Mouse (Mus musculus): Measurements from ENCODE around the gene Mon2.
A peak's percentile ranks its signal among the peaks of the same experiment; 100 is the strongest.

DNA sequence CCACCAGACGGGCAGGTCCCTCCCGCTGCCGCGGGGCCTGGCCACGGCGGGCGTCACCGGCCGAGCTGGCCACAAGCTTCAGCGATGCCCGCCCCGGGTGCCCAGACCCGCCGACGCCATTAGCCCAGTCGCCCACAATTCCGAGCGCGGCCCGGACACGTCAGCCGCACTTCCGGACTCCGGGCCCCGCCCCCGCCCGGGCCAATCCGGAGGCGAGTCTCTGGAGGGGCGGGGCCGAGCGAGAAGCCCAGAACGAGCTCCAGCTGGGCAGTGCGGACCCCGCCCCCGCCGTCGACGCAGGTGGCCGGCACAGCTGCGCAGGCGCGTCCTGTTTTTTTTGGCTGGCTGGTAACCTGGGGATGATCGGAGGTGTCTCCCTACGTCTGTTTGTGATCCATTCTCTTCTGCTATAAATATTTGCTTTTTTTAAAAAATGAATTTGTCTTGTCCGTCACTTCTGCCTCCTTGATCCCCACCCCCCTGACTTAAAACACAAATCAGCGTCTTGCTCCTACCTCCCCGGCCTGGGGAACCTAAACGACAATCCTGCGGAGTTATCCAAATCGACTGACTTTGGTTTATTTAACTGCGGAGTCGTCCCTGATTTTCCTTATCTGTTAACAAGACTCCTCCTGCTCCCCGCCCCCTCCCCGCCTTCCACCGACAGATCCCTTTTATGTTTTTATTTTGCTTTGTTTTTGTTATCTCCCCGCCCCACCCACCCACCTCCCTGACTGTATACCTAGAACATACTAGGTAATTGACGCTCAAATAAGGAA, at the start of gene Mon2:
- TF ChIP-seq POLR2A (IDR thresholded peaks at IDR 0.05; ENCODE audit: control insufficient read depth in 1 of 2, insufficient read depth in 1 of 2, low read depth in 1 of 2, low read length in 2 of 2, poor library complexity in 1 of 2) (peak; percentile 67 to 84), TBP (IDR thresholded peaks at IDR 0.05; ENCODE audit: low read depth, low read length) (no peak), CTCF (IDR thresholded peaks at IDR 0.05 in 2 of 3, conservative IDR thresholded peaks at IDR 0.05 in 1 of 3; ENCODE audit: control insufficient read depth in 1 of 3, insufficient read depth in 1 of 3, low read depth in 2 of 3, low read length in 3 of 3, poor library complexity in 1 of 3, severe bottlenecking in 1 of 3) (no peak), MAX (IDR thresholded peaks at IDR 0.05; ENCODE audit: low read length) (no peak), EP300 (IDR thresholded peaks at IDR 0.05; ENCODE audit: low read depth in 1 of 2, low read length in 2 of 2) (no peak), USF1 (IDR thresholded peaks at IDR 0.05; ENCODE audit: low read depth, low read length) (no peak), E2F4 (IDR thresholded peaks at IDR 0.05; ENCODE audit: borderline replicate concordance, low read depth, low read length) (no peak), UBTF (IDR thresholded peaks at IDR 0.05; ENCODE audit: borderline replicate concordance, insufficient read depth, low read depth, low read length) (no peak)
